Mouse (Mus musculus) layer of hippocampus, adult 9-11 months (tissue): ENCODE data around the gene Scamp1.

Experiments
- DNase-seq: peaks from one replicate; pipeline ENCODE4 v3.0.0; 2022

Gene Scamp1

GRCm38 (mm10) chr13:94268201-94268600, 17.5 kb downstream of the Scamp1 start:
- DNase-seq: no peak

GRCm38 (mm10) chr13:94267190-94267589, 18.5 kb downstream of the Scamp1 start:
- DNase-seq: no peak

DNA sequence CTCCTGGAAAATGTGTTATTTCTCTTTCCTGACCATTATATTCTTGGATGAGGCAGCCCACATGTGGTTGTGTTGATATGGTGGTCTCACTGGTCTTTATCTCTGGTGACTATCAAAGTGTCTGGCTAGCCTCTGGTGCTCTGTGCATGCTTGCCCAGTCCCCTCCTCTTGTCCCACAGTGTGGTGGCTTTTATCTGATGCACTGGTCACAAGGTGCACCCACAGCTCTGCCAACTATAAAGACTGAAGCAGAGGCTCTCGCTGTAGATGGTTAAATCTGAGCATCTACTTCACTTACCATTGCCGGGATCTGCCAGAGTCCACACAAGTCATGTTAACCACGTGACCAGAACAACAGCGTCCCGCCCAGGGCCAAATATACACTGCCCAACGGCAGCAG, 19.1 kb downstream of the Scamp1 start:
- DNase-seq: no peak

DNA sequence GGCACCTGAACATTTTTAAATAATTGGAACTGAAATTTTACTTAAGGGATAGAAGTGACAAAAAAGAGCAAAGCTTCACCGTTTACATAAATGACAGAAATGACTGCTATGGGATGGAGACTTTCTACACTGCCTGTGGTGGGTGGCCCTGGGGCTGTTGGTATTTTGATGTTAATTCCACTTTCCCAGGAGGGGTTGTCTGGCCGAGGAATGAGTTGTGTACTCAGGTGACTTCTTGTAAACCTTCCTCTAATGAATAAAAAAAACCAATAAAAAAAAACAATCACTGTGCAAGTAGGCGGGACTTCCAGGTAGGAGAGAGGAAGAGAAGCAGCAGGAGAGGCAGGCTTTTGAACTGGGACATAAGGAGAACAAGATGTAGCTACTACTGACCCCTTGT, 20.4 kb downstream of the Scamp1 start:
- no peak for DNase-seq

- no peak for DNase-seq
These were observed 21.7 kb downstream of the Scamp1 start for GRCm38 (mm10) chr13:94263943-94264342.

DNA sequence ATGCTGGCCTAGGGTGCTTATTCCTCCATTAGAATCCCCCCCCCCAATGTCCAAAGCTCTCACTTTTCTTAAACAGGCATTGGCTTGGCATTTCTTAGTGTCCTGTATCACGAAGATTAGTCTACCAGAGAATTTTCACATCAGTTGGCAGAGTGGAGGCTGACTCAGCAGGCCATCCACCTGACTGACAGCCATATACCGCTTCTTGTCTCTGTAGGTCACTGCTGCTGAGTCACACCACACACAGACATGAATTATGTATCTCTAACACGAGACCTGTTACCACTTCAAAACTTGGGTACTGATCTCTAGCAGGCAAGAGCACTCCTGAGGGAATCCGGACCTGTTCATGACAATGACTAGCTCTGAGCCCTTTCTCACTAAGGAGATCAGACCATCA, 23.1 kb downstream of the Scamp1 start:
- DNase-seq: no peak

- DNase-seq: no peak
These were observed 24.0 kb downstream of the Scamp1 start for GRCm38 (mm10) chr13:94261624-94262023.

DNA sequence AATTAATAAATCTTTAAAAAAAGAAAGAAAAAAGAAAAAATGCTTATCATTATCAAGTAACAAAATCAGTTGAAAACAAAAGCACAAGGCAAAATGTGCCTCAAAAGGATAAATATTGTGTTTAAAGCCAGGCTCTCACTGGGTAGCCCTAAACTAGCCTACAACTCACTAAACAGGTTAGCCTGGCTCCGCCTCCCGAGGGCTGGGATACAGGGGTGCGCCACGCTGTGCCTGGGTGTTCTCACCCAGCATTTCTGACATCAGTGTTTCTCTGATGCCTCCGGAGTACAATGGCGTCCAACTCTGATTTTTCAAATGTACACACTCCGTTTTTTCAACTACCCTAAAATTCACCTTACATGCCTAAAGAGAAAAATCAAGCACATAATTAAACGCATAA, 24.7 kb downstream of the Scamp1 start:
- DNase-seq: no peak

- no peak for DNase-seq
These were observed 26.4 kb downstream of the Scamp1 start for GRCm38 (mm10) chr13:94259210-94259609.

GRCm38 (mm10) chr13:94258530-94258929, 27.1 kb downstream of the Scamp1 start:
- no peak for DNase-seq

GRCm38 (mm10) chr13:94257711-94258110, 27.9 kb downstream of the Scamp1 start:
- no peak for DNase-seq

DNA sequence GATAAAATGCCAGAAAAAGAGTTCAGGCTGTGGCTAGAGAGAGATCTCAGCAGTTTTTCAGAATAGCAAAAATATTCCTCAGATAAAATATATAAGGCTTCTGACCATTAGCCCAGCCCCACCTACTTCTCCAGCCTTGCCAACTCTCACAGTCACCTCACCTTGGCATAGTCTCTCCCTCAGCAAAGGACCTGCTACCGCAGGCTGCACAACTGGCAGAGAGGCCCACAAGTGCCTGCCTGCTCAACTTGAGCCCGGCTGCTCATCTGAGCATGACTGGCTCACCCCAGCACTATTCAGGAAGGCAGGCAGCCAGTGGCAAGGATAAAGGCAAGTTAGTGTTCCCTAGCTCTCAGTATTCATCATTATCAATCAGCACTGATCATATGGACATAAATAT, 30.5 kb downstream of the Scamp1 start:
- no peak for DNase-seq

GRCm38 (mm10) chr13:94254286-94254685, 31.4 kb downstream of the Scamp1 start:
- no peak for DNase-seq

GRCm38 (mm10) chr13:94253052-94253451, 32.6 kb downstream of the Scamp1 start:
- no peak for DNase-seq

DNA sequence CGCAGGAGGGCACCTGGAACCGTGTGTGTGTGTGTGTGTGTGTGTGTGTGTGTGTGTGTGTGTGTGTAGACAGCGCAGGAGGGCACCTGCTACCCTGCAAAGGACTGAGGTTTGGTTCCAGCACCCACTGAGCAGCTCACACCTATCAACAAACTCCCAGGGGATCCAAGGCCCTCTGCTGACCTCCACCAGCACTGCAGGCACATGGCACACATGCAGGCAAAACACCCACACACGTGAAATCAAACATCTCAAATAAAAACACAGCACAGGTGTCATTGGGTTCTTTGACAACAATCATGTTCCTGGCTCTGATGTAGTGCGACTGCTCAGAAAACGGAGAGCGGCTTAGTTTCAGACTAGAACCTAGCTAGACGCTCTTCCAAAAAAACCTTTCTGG, 34.9 kb downstream of the Scamp1 start:
- DNase-seq: no peak

- DNase-seq: no peak
These were observed 35.5 kb downstream of the Scamp1 start for GRCm38 (mm10) chr13:94250188-94250587.

DNA sequence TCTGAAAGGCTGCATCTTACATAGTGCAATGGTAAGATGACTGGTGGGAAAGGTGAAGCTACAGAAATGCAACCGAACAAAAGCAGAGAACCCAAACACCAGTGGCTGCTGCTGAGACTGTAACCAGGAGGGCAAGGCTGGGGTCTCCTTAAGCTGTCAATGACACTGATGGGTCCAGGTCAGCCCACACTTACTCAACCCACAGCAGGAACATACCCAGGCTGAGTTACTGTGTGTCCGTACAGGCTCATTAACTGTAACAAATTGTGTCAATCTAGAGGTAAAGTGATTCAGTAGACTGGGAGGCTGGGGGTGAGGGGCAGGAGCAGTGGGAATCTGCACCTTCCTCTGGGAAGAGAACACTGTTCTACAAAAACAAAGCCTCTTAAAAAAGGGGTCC, 42.8 kb downstream of the Scamp1 start:
- DNase-seq: no peak

DNA sequence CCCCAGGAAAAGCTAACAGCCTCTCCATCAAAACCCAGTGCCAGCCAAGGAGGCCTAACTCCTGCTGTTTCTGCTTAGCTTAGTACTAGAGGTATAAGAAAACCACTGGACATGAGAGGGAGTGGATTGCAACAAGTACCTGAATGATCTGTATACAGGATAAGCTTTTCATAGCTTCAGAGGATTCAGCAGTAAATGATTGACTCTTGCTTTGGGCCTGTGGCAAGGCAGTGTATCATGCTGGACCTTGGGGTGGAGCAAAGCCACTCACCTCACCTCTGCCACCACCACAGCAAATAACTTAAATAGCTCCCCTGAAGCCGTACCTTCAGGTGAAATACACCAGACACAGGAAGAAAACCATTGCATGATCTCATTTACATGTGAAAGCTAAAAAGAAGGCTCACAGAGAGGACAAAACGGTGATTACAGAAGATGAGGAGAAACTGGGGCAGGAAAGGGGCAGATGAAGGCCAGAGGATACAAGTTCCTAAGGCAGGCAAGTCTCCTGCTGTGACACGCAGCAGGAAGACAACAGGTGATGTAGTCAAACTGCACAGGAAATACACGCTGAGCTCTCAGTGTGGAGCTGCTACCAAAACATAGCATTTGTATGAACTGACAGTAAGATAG, 43.6 kb downstream of the Scamp1 start:
- no peak for DNase-seq

GRCm38 (mm10) chr13:94240873-94241272, 44.8 kb downstream of the Scamp1 start:
- DNase-seq: no peak

GRCm38 (mm10) chr13:94240111-94240510, 45.5 kb downstream of the Scamp1 start:
- DNase-seq: no peak

DNA sequence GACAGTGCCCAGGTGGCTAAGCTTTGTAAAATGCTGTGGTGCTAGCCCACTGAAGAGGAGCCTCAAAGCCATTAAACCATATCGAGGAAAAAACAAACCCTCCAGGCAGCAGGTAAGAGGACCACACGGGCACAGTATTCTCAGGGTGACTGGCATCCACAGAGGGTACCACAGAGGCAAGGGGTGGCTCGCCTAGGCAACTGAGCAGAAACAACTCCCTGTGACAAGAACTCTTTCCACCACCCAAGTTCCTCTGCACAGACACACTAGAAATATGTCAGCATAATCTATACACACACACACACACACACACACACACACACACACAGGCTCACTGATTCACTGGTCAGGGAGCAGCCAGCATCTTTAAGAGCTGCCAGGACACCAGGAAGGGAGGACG, 46.2 kb downstream of the Scamp1 start:
- no peak for DNase-seq

DNA sequence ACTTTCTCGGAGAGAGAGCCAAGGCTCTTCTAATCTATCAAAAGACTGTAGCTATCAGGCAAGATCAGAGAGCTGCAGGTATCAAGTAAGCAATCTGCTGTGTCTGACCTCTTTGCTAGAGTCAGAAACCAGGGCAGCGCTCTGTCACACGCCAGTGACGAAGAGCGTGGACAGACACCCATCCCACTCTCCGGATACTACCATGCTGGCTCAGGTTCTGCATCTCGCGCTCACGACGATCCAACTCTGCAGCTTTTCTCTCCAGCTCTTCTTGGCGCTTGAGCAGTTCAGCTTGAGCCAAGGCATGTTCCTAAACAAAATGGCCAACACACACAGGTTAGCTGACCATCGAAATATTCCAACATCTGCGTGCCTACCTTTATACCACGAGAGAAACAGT, 53.8 kb downstream of the Scamp1 start:
- DNase-seq: no peak

DNA sequence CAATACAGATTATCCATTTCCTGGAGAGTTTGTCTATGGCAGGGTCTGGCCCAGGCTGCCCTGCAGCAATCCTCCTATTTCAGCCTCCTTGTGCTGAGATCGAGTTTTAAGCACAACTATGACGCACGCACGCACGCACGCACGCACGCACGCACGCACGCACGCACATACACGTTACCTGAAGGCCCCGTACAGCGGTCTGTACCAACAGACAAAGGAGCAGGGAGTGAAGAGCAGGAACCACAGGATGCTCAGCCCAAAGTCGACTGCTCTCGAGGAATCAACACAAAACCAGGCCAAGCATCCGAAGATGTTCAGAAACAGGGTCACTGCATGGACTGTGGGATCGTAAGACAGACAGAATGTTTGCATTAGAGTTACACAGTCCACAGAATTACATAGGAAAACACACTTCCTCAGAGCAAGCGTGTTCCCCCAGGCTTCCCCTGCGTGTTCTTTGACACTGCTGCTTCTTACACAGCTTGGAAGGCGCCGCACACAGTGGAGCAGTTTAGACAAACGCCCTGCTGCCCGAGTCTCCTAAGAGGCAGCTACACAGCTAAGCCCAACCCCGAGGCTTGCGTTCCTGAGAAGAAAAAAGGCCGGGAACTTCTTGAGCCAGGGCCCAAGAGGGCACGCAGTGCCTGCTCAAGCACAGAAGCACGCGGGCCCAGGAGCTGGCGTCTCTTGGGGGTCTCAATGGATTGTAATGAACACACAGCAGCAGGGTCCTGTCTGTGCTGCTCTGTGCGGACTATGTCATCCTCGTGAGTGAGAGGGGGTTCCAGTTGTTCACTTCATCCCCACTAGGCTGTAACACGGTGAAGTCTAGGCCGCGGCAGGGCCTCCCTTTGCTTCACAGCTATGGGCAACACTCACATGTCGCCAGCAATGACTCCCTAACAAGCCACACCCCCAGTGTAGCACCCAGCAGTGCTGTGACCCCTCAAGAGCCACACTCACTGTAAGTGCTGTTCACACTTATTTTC, 60.6 kb downstream of the Scamp1 start:
- DNase-seq: no peak

- DNase-seq: peak; percentile 40
These were observed 62.0 kb downstream of the Scamp1 start for GRCm38 (mm10) chr13:94223609-94224008.
